Mouse (Mus musculus): Measurements from ENCODE around the gene Rps18. TPM values are rescaled to one million over a fixed set of nuclear protein-coding genes. Genes with fewer than 3 reads are reported as not detected.

Rps18 gene
- polyA plus RNA-seq, 1 experiment from 2014 or later: 1,641 TPM

- H3K4me3 ChIP-seq (ENCODE audit: low read depth, low read length): peak overlapping the region; percentile 60
- H3K9me3 ChIP-seq (ENCODE audit: control insufficient read depth, low read length): no peaks in the 10 kb centered on the region
- 58% methylated on average over 37 of the region's 37 CpGs for WGBS
- H3K4me1 ChIP-seq (ENCODE audit: control insufficient read depth, insufficient read depth, low read length): peaks cover 18% of the 10 kb centered on the region; the same call in 1 of the 2 replicates
- DNase-seq (ENCODE audit: low spot score): no peak
- no peak overlapping the region for H3K9ac ChIP-seq (ENCODE audit: low read length)
- peaks cover 14% of the 10 kb centered on the region for H3K36me3 ChIP-seq (ENCODE audit: control insufficient read depth, insufficient read depth, low read length)
- no peaks in the 10 kb centered on the region for H3K27me3 ChIP-seq (ENCODE audit: control insufficient read depth, insufficient read depth, low read length)
- no peak for ATAC-seq (ENCODE audit: insufficient number of reproducible peaks, low FRiP score, low TSS enrichment, low read depth)
- peak overlapping the region; percentile 98 for H3K4me2 ChIP-seq (ENCODE audit: low read depth, severe bottlenecking)
- H3K27ac ChIP-seq (replicated peaks; ENCODE audit: low read depth, low read length): no peak overlapping the region
Observed at GRCm38 (mm10) chr17:33918293-33919203, 37.3 kb downstream of the Rps18 start.

- ATAC-seq (ENCODE audit: insufficient number of reproducible peaks, low FRiP score, low TSS enrichment, low read depth) (no peak), DNase-seq (ENCODE audit: low spot score) (no peak)
- Histone ChIP-seq H3K36me3 (ENCODE audit: control insufficient read depth, insufficient read depth, low read length) (peaks cover 18% of the 10 kb centered on the region), H3K4me3 (ENCODE audit: low read depth, low read length) (0 out of 2 replicates have a peak overlapping the region, but pooled peaks have one; percentile 14), H3K27me3 (ENCODE audit: control insufficient read depth, insufficient read depth, low read length) (no peaks in the 10 kb centered on the region), H3K4me2 (ENCODE audit: low read depth, severe bottlenecking) (no peak overlapping the region), H3K9me3 (ENCODE audit: control insufficient read depth, low read length) (no peaks in the 10 kb centered on the region), H3K4me1 (ENCODE audit: control insufficient read depth, insufficient read depth, low read length) (peaks cover 18% of the 10 kb centered on the region; the same call in 1 of the 2 replicates), H3K27ac (replicated peaks; ENCODE audit: low read depth, low read length) (no peak overlapping the region), H3K9ac (ENCODE audit: low read length) (no peak overlapping the region)
- 76% methylated on average over 18 of the region's 18 CpGs for WGBS
Observed at GRCm38 (mm10) chr17:33917656-33918292, 38.0 kb downstream of the Rps18 start.

DNA sequence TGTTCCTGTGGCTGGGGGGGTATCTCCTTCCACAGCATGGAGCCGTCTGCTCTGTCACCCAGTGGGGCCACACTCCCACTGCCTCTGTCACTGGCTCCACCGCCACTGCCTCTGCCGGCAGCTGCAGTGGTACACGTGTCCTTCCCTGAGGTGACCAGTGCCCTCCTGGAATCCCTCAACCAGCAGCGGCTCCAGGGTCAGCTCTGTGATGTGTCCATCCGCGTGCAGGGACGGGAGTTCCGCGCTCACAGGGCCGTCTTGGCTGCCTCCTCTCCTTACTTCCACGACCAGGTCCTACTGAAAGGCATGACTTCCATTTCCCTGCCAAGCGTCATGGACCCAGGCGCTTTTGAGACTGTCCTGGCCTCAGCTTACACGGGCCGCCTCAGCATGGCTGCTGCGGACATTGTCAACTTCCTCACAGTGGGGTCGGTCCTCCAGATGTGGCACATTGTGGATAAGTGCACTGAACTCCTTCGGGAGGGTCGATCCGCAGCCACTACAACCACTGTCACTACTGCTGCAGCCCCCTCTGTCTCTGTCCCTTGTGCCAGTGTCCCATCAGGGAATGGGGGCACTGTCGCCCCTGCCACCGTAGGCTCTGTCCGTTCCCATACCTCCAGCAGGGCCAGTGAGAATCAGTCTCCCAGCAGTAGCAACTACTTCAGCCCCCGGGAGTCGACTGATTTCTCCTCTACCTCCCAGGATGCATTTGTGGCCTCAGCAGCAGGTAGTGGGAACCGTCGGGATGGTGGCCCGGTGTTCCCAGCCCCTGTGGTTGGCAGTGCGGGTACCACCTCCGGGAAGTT lies 38.8 kb downstream of the Rps18 start:
- DNase-seq (ENCODE audit: low spot score): no peak
- peaks cover 24% of the 10 kb centered on the region for H3K36me3 ChIP-seq (ENCODE audit: control insufficient read depth, insufficient read depth, low read length)
- 77% methylated on average over 31 of the region's 31 CpGs for WGBS

GRCm38 (mm10) chr17:33916294-33916693 lies 39.5 kb downstream of the Rps18 start:
- H3K9ac ChIP-seq (ENCODE audit: low read length): peak overlapping the region; percentile 56
- H3K4me3 ChIP-seq (ENCODE audit: low read depth, low read length): peak overlapping the region; percentile 59
- H3K27me3 ChIP-seq (ENCODE audit: control insufficient read depth, insufficient read depth, low read length): no peaks in the 10 kb centered on the region
- H3K9me3 ChIP-seq (ENCODE audit: control insufficient read depth, low read length): no peaks in the 10 kb centered on the region
- H3K4me1 ChIP-seq (ENCODE audit: control insufficient read depth, insufficient read depth, low read length): peaks cover 18% of the 10 kb centered on the region; the same call in 1 of the 2 replicates
- peak overlapping the region; percentile 83 for H3K27ac ChIP-seq (replicated peaks; ENCODE audit: low read depth, low read length)
- WGBS: 1% methylated on average over 19 of the region's 20 CpGs
- H3K4me2 ChIP-seq (ENCODE audit: low read depth, severe bottlenecking): peak overlapping the region; percentile 54
- ATAC-seq (ENCODE audit: insufficient number of reproducible peaks, low FRiP score, low TSS enrichment, low read depth) (peak; percentile 24; the same call in 1 of the 2 replicates), DNase-seq (ENCODE audit: low spot score) (no peak)
- peaks cover 31% of the 10 kb centered on the region for H3K36me3 ChIP-seq (ENCODE audit: control insufficient read depth, insufficient read depth, low read length)

More for the DNA sequence above, 38.8 kb downstream of the Rps18 start:
- no peak overlapping the region for H3K9ac ChIP-seq (ENCODE audit: low read length)
- H3K4me2 ChIP-seq (ENCODE audit: low read depth, severe bottlenecking): peak overlapping the region; percentile 54
- no peaks in the 10 kb centered on the region for H3K9me3 ChIP-seq (ENCODE audit: control insufficient read depth, low read length)
- no peak overlapping the region for H3K27ac ChIP-seq (replicated peaks; ENCODE audit: low read depth, low read length)
- no peaks in the 10 kb centered on the region for H3K27me3 ChIP-seq (ENCODE audit: control insufficient read depth, insufficient read depth, low read length)
- no peak for ATAC-seq (ENCODE audit: insufficient number of reproducible peaks, low FRiP score, low TSS enrichment, low read depth)
- peaks cover 18% of the 10 kb centered on the region; the same call in 1 of the 2 replicates for H3K4me1 ChIP-seq (ENCODE audit: control insufficient read depth, insufficient read depth, low read length)
- peak overlapping the region; percentile 59 for H3K4me3 ChIP-seq (ENCODE audit: low read depth, low read length)

DNA sequence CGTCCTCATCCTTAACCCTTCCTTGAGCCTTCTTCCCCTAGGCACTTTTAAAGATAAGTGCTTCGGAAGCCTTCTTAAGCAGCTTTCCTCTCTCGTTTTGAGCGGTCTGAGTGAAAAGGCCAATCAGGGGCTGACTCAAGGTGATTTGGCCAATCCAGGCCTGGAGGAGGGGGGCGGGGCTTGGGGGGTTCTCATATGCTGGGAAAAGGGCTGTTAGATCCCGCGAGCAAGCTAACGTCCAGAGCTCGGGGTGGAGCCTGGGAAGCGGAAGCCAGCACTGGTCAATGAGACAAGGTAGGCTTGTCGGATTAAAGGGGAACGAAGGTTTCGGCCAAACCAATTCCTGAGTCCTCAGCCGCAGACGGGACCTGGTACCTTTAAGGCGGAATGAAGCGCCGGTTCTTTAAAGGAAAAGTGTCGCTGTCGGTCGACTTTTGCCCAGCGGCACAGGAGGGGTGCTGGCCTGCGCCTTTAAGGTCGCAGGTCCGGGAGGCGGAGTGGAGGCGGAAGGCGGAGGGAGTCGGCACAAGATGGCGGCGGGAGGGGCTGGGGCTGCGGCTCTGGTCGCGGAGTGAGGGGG lies 40.0 kb downstream of the Rps18 start, which contains the start of the genes Tapbp and Zbtb22:
Gene Tapbp, plus strand, starts transcription at position 229 of the 580 bp plus-strand sequence.
Gene Zbtb22, plus strand, starts transcription at position 234 of the 580 bp plus-strand sequence.
- H3K27ac ChIP-seq (replicated peaks; ENCODE audit: low read depth, low read length): peak within 1 kb of the TSS; percentile 83
- DNase-seq (ENCODE audit: low spot score): peak; percentile 95
- peak within 1 kb of the TSS; percentile 56 for H3K9ac ChIP-seq (ENCODE audit: low read length)
- H3K36me3 ChIP-seq (ENCODE audit: control insufficient read depth, insufficient read depth, low read length): peaks cover 34% of the 10 kb centered on the region
- H3K27me3 ChIP-seq (ENCODE audit: control insufficient read depth, insufficient read depth, low read length): no peaks in the 10 kb centered on the region
- WGBS: under 1% methylated on average over 31 of the region's 34 CpGs
- peak within 1 kb of the TSS; percentile 54 for H3K4me2 ChIP-seq (ENCODE audit: low read depth, severe bottlenecking)
- H3K4me1 ChIP-seq (ENCODE audit: control insufficient read depth, insufficient read depth, low read length): peaks cover 18% of the 10 kb centered on the region; the same call in 1 of the 2 replicates
- H3K9me3 ChIP-seq (ENCODE audit: control insufficient read depth, low read length): no peaks in the 10 kb centered on the region
- peak within 1 kb of the TSS; percentile 59 for H3K4me3 ChIP-seq (ENCODE audit: low read depth, low read length)
- peak; percentile 89 for ATAC-seq (ENCODE audit: insufficient number of reproducible peaks, low FRiP score, low TSS enrichment, low read depth)

- Histone ChIP-seq H3K4me3 (ENCODE audit: low read depth, low read length) (no peak overlapping the region; the same call in 1 of the 2 replicates), H3K36me3 (ENCODE audit: control insufficient read depth, insufficient read depth, low read length) (peaks cover 34% of the 10 kb centered on the region), H3K27ac (replicated peaks; ENCODE audit: low read depth, low read length) (no peak overlapping the region), H3K4me1 (ENCODE audit: control insufficient read depth, insufficient read depth, low read length) (peaks cover 22% of the 10 kb centered on the region), H3K9me3 (ENCODE audit: control insufficient read depth, low read length) (no peaks in the 10 kb centered on the region), H3K27me3 (ENCODE audit: control insufficient read depth, insufficient read depth, low read length) (no peaks in the 10 kb centered on the region), H3K4me2 (ENCODE audit: low read depth, severe bottlenecking) (peak overlapping the region; percentile 54; the same call in 1 of the 2 replicates), H3K9ac (ENCODE audit: low read length) (peak overlapping the region; percentile 12; the same call in 1 of the 2 replicates)
- DNase-seq (ENCODE audit: low spot score) (no peak), ATAC-seq (ENCODE audit: insufficient number of reproducible peaks, low FRiP score, low TSS enrichment, low read depth) (no peak)
- 74% methylated on average over 13 of the region's 13 CpGs for WGBS
Observed at GRCm38 (mm10) chr17:33914969-33915391, 40.8 kb downstream of the Rps18 start.

GRCm38 (mm10) chr17:33913905-33914304 lies 41.9 kb downstream of the Rps18 start:
- ATAC-seq (ENCODE audit: insufficient number of reproducible peaks, low FRiP score, low TSS enrichment, low read depth) (no peak), DNase-seq (ENCODE audit: low spot score) (no peak)
- Histone ChIP-seq H3K9me3 (ENCODE audit: control insufficient read depth, low read length) (no peaks in the 10 kb centered on the region), H3K27me3 (ENCODE audit: control insufficient read depth, insufficient read depth, low read length) (no peaks in the 10 kb centered on the region), H3K9ac (ENCODE audit: low read length) (no peak overlapping the region), H3K27ac (replicated peaks; ENCODE audit: low read depth, low read length) (no peak overlapping the region; the same call in 1 of the 2 replicates), H3K4me3 (ENCODE audit: low read depth, low read length) (no peak overlapping the region), H3K4me2 (ENCODE audit: low read depth, severe bottlenecking) (no peak overlapping the region), H3K36me3 (ENCODE audit: control insufficient read depth, insufficient read depth, low read length) (peaks cover 34% of the 10 kb centered on the region), H3K4me1 (ENCODE audit: control insufficient read depth, insufficient read depth, low read length) (peaks cover 18% of the 10 kb centered on the region)
- WGBS: 97% methylated on average over 8 of the region's 8 CpGs
